Mouse (Mus musculus) C2C12 (cell line): ENCODE measurements around the gene Hagh.

Experiments
- CEBPB ChIP-seq: IDR thresholded peaks from one replicate; pipeline ENCODE4 v1.6.1; 2011; ENCODE audit warnings: low read depth, mild to moderate bottlenecking, control low read depth, moderate library complexity
- CTCF ChIP-seq: IDR thresholded peaks from one replicate; pipeline ENCODE4 v1.5.1; 2011; ENCODE audit not compliant: control insufficient read depth, insufficient read depth, insufficient read length
- FOSL1 ChIP-seq: IDR thresholded peaks from one replicate; pipeline ENCODE4 v1.8.0; 2011; ENCODE audit warnings: mild to moderate bottlenecking, low read length; ENCODE audit not compliant: poor library complexity, insufficient read depth, severe bottlenecking
- MAX ChIP-seq: IDR thresholded peaks from one replicate; pipeline ENCODE4 v1.6.1; 2011; ENCODE audit warnings: mild to moderate bottlenecking, control low read depth
- MYOD1 ChIP-seq: IDR thresholded peaks from one replicate; pipeline ENCODE4 v1.6.1; 2011; ENCODE audit warnings: low read depth; ENCODE audit not compliant: control insufficient read depth, insufficient read length
- MYOG ChIP-seq: IDR thresholded peaks from one replicate; pipeline ENCODE4 v1.6.1; 2011; ENCODE audit not compliant: control insufficient read depth, insufficient read length; ENCODE audit errors: extremely low read depth
- USF1 ChIP-seq: IDR thresholded peaks from one replicate; pipeline ENCODE4 v1.6.1; 2011; ENCODE audit warnings: low read depth, mild to moderate bottlenecking, control low read depth, moderate library complexity

- TF ChIP-seq CTCF, result no peak
- TF ChIP-seq USF1, result no peak
- no peak for TF ChIP-seq MYOD1
- TF ChIP-seq MAX, result no peak
- TF ChIP-seq MYOG, result no peak
- no peak for TF ChIP-seq FOSL1
- no peak for TF ChIP-seq CEBPB
These were observed 11.6 kb downstream of the Hagh start for GRCm38 (mm10) chr17:24851381-24852125.
